Mouse (Mus musculus) bone marrow macrophage, adult 2 months (primary cell): Measurements from ENCODE around the gene Trappc11.

Experiments
- CTCF ChIP-seq: IDR thresholded peaks from 2 replicates; pipeline ENCODE4 v1.5.1; 2012; ENCODE audit warnings: low read depth, mild to moderate bottlenecking, low read length, moderate library complexity
- POLR2A ChIP-seq: IDR thresholded peaks from 2 replicates; pipeline ENCODE4 v1.6.1; 2012; ENCODE audit warnings: mild to moderate bottlenecking, low read depth, low read length, borderline replicate concordance

DNA sequence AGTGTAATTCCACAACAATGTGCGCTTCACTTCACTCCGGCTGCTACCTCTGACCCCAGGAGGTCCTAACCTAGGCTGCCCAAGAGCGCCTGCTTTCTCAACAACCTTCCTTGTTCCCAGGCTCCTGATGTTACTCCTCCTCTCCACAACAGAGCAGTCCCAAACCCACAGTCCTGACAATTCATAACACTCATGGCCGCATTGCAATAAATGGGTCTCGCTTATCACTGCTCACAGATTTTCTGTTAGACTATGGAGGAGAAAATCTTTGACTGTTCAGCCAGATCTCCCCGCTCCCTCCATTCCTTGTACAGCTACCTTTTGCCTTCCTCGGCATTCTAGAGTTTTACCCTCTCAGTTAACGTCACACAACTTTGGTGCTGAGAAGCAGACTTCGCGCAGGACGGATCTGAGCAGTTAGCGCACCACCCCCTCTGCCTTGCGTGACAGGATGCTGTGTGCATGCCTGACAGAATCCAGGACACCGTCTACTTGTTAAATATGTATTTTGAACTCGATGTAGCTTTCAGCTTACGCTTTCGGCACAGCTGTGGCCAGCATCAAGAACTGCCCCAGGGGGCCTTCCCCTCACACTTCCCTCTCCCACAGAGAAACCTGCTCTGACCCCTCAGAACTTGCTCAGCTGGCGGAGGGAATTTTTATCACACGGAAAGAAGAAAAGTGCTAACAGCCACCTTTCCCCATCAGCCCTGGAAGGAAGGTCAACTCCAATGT, 86.8 kb downstream of the Trappc11 start, which contains the start of gene Stox2:
- TF ChIP-seq CTCF (no peak), POLR2A (no peak)
